Mouse (Mus musculus): ENCODE results near the gene Coro6. TPM values are rescaled to one million over a fixed set of nuclear protein-coding genes. Genes with fewer than 3 reads are reported as not detected.

Gene Coro6
- total RNA-seq, 2 experiments from 2014 or later: 48.9 to 57.9 TPM

DNA sequence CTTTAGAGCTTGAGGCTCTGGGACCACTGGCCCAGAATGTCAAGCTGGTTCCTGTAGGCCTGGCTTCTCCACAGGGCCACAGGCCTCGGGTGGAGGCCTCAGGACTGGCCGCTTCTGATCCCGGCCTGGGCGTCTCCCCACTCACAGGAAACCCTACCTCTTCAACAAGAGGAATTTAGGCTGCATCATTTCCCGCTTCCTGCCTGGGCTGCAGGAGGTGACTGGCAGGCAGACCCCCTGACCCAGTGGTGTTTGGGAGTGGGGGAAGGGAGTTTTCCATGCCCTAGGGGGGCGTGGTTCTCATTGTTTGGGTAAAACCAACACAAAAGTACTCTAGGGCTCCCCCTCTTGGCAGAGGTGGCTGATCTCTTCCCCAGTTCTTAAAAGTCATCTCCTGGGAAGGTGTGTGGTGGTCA, 35.1 kb downstream of the Coro6 start:
- intact Hi-C loops (cut with DNase I): loop anchor here (10.0 kb wide), 1 partner anchor 487 kb away; the partner anchor contains the start of gene Phf12
- no peak for DNase-seq (ENCODE audit: extremely low spot score in 1 of 2, low spot score in 2 of 2)

GRCm38 (mm10) chr11:77497851-77498250, 35.6 kb downstream of the Coro6 start:
- intact Hi-C loops (cut with DNase I): loop anchor here (10.0 kb wide), 1 partner anchor 487 kb away; the partner anchor contains the start of gene Phf12
- peak overlapping the region; percentile 84 for H3K27ac ChIP-seq
- no peak for DNase-seq (ENCODE audit: extremely low spot score in 1 of 2, low spot score in 2 of 2)
- no peak overlapping the region for H3K4me3 ChIP-seq
- TF ChIP-seq CTCF (IDR thresholded peaks at IDR 0.05): no peak

More for the DNA sequence above, 35.1 kb downstream of the Coro6 start:
- Histone ChIP-seq H3K4me3 (no peak overlapping the region), H3K27ac (peak overlapping the region; percentile 84)
- TF ChIP-seq CTCF (IDR thresholded peaks at IDR 0.05): peak; percentile 60

DNA sequence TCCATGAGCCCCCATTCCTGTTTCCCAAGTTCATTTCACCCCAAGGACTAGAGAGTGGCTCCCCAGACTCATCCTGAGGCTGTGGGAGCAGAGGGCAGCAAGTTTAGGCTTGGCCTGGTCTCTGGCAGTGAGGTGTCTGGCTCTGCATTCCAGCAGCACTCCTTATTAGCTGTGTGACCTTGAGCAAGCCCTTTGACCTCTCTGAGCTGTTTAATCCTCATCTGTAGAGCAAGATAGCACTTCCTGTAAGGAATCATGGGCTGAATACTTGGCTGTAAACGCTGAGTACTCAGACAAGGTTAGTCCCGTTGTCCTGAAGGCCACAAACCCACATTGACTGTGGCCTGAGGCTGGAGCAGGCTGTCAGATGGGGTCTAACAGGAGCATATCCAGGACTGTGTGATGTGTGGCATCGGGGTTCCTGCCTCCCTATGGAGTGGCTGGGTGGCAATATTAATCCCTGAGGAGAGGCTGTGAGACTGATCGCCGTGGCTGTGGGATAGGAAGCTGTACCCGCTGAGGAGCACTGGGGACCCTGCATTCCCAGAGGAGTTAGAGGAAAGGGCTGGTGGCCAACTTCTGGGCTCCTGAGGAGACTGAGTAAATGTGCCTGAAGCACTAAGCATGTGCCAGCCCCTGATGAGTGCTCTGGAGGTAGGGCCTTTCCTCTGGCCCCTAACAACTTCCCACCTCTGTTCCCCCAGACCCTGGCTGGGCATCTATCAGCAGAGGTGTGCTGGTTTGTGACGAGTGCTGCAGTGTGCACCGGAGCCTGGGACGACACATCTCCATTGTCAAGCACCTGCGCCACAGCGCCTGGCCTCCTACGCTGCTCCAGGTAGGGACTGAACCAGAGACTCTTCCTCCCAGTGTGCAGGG, 36.3 kb downstream of the Coro6 start:
- no peak for DNase-seq (ENCODE audit: extremely low spot score in 1 of 2, low spot score in 2 of 2)
- intact Hi-C loops (cut with DNase I): loop anchor here (10.0 kb wide), 1 partner anchor 486 kb away; the partner anchor contains the start of gene Phf12
- TF ChIP-seq CTCF (IDR thresholded peaks at IDR 0.05): no peak
- Histone ChIP-seq H3K4me3 (no peak overlapping the region), H3K27ac (peak overlapping the region; percentile 84)

- TF ChIP-seq CTCF (IDR thresholded peaks at IDR 0.05): no peak
- peak overlapping the region; percentile 71 for H3K27ac ChIP-seq
- H3K4me3 ChIP-seq: no peak overlapping the region
- intact Hi-C loops (cut with DNase I): loop anchor here (10.0 kb wide), 1 partner anchor 485 kb away; the partner anchor contains the start of gene Phf12
- peak in 1 of 2 experiments; percentile 37 for DNase-seq (ENCODE audit: extremely low spot score in 1 of 2, low spot score in 2 of 2)
Measured at GRCm38 (mm10) chr11:77499354-77499753, 37.1 kb downstream of the Coro6 start.

DNA sequence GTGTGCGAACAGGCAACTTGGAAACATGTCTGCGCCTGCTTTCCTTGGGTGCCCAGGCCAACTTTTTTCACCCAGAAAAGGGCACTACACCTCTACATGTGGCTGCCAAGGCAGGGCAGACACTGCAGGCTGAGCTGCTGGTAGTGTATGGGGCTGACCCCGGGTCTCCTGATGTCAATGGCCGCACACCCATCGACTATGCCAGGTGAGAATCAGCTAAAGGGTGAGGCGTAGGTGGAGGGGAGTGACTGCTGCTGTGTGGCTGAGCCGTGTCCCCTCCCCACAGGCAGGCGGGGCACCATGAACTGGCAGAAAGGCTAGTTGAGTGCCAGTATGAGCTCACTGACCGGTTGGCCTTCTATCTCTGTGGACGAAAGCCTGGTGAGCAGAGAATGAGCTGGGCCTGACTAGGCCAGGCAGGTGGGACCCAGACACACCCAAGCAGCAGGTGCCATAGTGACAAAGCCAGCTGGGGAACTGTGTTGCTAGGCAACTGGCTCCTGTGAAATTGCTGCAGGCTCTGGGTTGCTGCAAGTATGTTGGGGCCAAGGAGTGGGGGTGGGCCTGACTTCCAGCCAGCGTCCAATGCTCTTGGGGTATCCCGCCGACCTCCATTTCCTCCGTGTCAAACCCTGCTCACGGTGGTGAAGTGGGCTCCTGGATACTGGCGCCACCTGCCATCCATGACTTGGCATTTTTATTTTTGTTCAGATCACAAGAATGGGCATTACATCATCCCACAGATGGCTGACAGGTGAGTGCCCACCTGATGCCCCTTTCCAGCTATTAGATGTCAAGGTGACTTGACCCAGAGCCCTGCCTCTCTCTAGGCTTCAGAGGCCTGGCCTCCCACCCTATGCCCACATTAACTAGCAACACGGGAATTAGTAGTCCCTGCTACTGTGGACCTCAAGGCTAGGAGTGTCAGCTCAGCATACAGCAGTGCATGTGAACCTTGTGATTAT, 38.4 kb downstream of the Coro6 start:
- no peak for TF ChIP-seq CTCF (IDR thresholded peaks at IDR 0.05)
- DNase-seq (ENCODE audit: extremely low spot score in 1 of 2, low spot score in 2 of 2): peak in 1 of 2 experiments; percentile 45

GRCm38 (mm10) chr11:77501392-77501791, 39.2 kb downstream of the Coro6 start:
- TF ChIP-seq CTCF (IDR thresholded peaks at IDR 0.05): peak; percentile 88
- Histone ChIP-seq H3K4me3 (no peak overlapping the region), H3K27ac (peak overlapping the region; percentile 71)
- peak; percentile 72 to 77 for DNase-seq (ENCODE audit: extremely low spot score in 1 of 2, low spot score in 2 of 2)
- intact Hi-C loops (cut with DNase I): loop anchor here (1.0 to 10.0 kb wide), 2 partner anchors 10 to 293 kb away; no protein-coding TSS in a partner anchor

More for the DNA sequence above, 38.4 kb downstream of the Coro6 start:
- H3K27ac ChIP-seq: peak overlapping the region; percentile 71
- H3K4me3 ChIP-seq: no peak overlapping the region
- intact Hi-C loops (cut with DNase I): loop anchor here (1.0 to 10.0 kb wide), 2 partner anchors 9 to 294 kb away; no protein-coding TSS in a partner anchor

GRCm38 (mm10) chr11:77501971-77502370, 39.8 kb downstream of the Coro6 start:
- no peak for TF ChIP-seq CTCF (IDR thresholded peaks at IDR 0.05)
- intact Hi-C loops (cut with DNase I): loop anchor here (1.0 to 10.0 kb wide), 2 partner anchors 11 to 293 kb away; no protein-coding TSS in a partner anchor
- H3K27ac ChIP-seq: 0 out of 2 replicates have a peak overlapping the region, but pooled peaks have one; percentile 6

DNA sequence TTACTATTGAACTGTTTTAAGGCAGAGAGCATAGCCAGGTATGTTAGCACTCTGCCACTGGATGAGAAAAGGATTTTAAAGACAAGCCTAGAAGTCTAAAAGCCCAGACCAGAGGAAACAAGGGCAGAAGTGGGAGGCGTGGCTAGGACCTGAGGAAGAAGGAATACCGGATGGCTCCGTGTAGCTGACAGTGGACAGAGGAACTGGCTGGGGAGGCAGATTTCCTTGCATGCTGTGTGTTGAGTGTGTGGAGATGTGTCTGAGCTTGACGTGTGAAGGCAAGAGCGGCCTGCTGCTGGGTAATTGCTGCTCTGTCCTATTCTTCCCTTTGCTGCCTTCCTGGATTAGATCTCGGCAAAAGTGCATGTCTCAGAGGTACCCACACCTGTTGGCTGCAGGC, 40.3 kb downstream of the Coro6 start:
- no peak for TF ChIP-seq CTCF (IDR thresholded peaks at IDR 0.05)
- intact Hi-C loops (cut with DNase I): loop anchor here (10.0 kb wide), 1 partner anchor 292 kb away; no protein-coding TSS in a partner anchor
- Histone ChIP-seq H3K4me3 (no peak overlapping the region), H3K27ac (no peak overlapping the region; the same call in 1 of the 2 replicates)
- DNase-seq (ENCODE audit: extremely low spot score in 1 of 2, low spot score in 2 of 2): no peak

More at GRCm38 (mm10) chr11:77501971-77502370, 39.8 kb downstream of the Coro6 start:
- no peak overlapping the region for H3K4me3 ChIP-seq
- DNase-seq (ENCODE audit: extremely low spot score in 1 of 2, low spot score in 2 of 2): no peak

DNA sequence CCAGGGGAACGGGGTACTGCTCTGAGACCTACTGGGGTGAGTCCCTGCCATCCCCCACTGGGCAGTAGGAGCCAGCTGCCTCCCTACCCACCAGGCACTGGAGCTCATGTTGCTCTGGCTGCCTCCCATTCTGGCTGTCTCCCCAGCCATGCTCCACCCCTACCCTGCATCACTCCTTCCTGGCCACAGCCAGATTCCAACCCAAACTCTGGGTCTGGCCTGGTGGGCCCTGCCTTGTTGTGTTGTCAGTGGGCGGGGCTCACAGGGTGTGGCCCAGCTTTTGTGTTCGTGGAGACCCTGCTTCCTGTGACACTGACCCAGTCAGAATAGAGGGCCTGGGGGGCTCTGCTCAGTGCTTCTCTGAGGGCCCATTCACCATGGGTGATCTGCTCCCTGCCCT, 41.3 kb downstream of the Coro6 start:
- no peak for TF ChIP-seq CTCF (IDR thresholded peaks at IDR 0.05)
- H3K27ac ChIP-seq: peak overlapping the region; percentile 40; the same call in 1 of the 2 replicates
- no peak for DNase-seq (ENCODE audit: extremely low spot score in 1 of 2, low spot score in 2 of 2)
- H3K4me3 ChIP-seq: no peak overlapping the region
- intact Hi-C loops (cut with DNase I): loop anchor here (10.0 kb wide), 1 partner anchor 291 kb away; no protein-coding TSS in a partner anchor

- DNase-seq (ENCODE audit: extremely low spot score in 1 of 2, low spot score in 2 of 2): peak in 1 of 2 experiments; percentile 8
- no peak overlapping the region for H3K27ac ChIP-seq
- TF ChIP-seq CTCF (IDR thresholded peaks at IDR 0.05): no peak
- intact Hi-C loops (cut with DNase I): loop anchor here (10.0 kb wide), 1 partner anchor 290 kb away; no protein-coding TSS in a partner anchor
- no peak overlapping the region for H3K4me3 ChIP-seq
Measured at GRCm38 (mm10) chr11:77504377-77504776, 42.2 kb downstream of the Coro6 start.

Measured in left cerebral cortex, adult 2 months (tissue).